13 mouse cellular contexts compared by ENCODE assay signal in genomic region chr9:111405080-111405428, GRCm38 (mm10). TPM values are rescaled to one million over a fixed set of nuclear protein-coding genes. Genes with fewer than 3 reads are reported as not detected.
"Had no signal": no experiment of that assay in that cellular context is flagged by ENCODE, and none has a peak within 500 bp of the region (broad histone marks: within the 10 kb centered on the region; RNA-seq: fewer than 3 reads in every experiment).

No protein-coding gene starts in this region.

- H3K4me1 ChIP-seq: liver, embryonic 13.5 days; midbrain, embryonic 12.5 days; midbrain, embryonic 15.5 days had no signal

- H3K9me3 ChIP-seq: liver, embryonic 13.5 days; midbrain, embryonic 12.5 days; midbrain, embryonic 15.5 days; neural tube, embryonic 13.5 days had no signal

- H3K4me3 ChIP-seq: left cerebral cortex, adult 2 months; liver, embryonic 13.5 days; midbrain, embryonic 12.5 days; midbrain, embryonic 15.5 days; neural tube, embryonic 13.5 days had no signal

- H3K27ac ChIP-seq: left cerebral cortex, adult 2 months; liver, embryonic 13.5 days; midbrain, embryonic 12.5 days; midbrain, embryonic 15.5 days; neural tube, embryonic 13.5 days had no signal

- H3K9ac ChIP-seq: liver, embryonic 13.5 days; midbrain, embryonic 12.5 days; midbrain, embryonic 15.5 days; neural tube, embryonic 13.5 days had no signal

- DNase-seq: kidney, adult 11 months; kidney, postnatal 25 days; layer of hippocampus, postnatal 36 days; liver, embryonic 13.5 days; lung, adult 2 months; lung, postnatal 14 days; lung, postnatal 4 days; thymus, adult 18-20 months; thymus, postnatal 36 days had no signal

- H3K36me3 ChIP-seq: liver, embryonic 13.5 days; midbrain, embryonic 12.5 days; neural tube, embryonic 13.5 days had no signal

- H3K4me2 ChIP-seq: liver, embryonic 13.5 days; midbrain, embryonic 12.5 days; midbrain, embryonic 15.5 days; neural tube, embryonic 13.5 days had no signal

- H3K27me3 ChIP-seq: liver, embryonic 13.5 days; midbrain, embryonic 12.5 days; midbrain, embryonic 15.5 days; neural tube, embryonic 13.5 days had no signal

- ATAC-seq: midbrain, embryonic 15.5 days had no signal

RNA-seq across cellular contexts. Expression of gene Dclk3, which starts 33.8 kb away (rescaled TPM):
- polyA plus RNA-seq: liver, embryonic 13.5 days had no signal
